10 mouse cellular contexts compared by ENCODE assay signal in genomic region chr16:33261584-33262061, GRCm38 (mm10). TPM values are rescaled to one million over a fixed set of nuclear protein-coding genes. Genes with fewer than 3 reads are reported as not detected.
DNase-seq lines count a peak whose midpoint lies in the region; ATAC-seq lines count a peak whose summit lies in the region.
"Had no signal": no experiment of that assay in that cellular context is flagged by ENCODE, and none has a peak within 500 bp of the region (broad histone marks: within the 10 kb centered on the region; RNA-seq: fewer than 3 reads in every experiment).

No protein-coding gene starts in this region.

- WGBS in heart, embryonic 16.5 days = 22% methylated on average over 2 of the region's 2 CpGs
- 86% methylated on average over 2 of the region's 2 CpGs for WGBS in neural tube, embryonic 15.5 days

- peak overlapping the region; percentile 26; the same call in 1 of the 2 replicates for H3K4me2 ChIP-seq in heart, embryonic 16.5 days (ENCODE audit: low read depth, low read length)
- no peak overlapping the region for H3K4me2 ChIP-seq in neural tube, embryonic 15.5 days
- H3K4me2 ChIP-seq: embryonic facial prominence, embryonic 13.5 days; hindbrain, embryonic 15.5 days had no signal

- intact Hi-C loops in heart, postnatal 25 days (cut with DNase I) = no loop called here

- no peak overlapping the region for H3K4me3 ChIP-seq in heart, embryonic 16.5 days (ENCODE audit: low read length)
- no peak overlapping the region for H3K4me3 ChIP-seq in neural tube, embryonic 15.5 days (replicated peaks)
- H3K4me3 ChIP-seq: embryonic facial prominence, embryonic 13.5 days; hindbrain, embryonic 15.5 days had no signal

- DNase-seq in heart, adult 18-20 months = peak; percentile 20 to 30
- DNase-seq in heart, postnatal 25 days (ENCODE audit: low spot score) = no peak
- peak; percentile 54 for DNase-seq in CD4-positive, CD25-positive, alpha-beta regulatory T cell, adult 2 months (ENCODE audit: low read depth, low spot score)
- DNase-seq in lung, postnatal 25 days (ENCODE audit: low spot score) = peak; percentile 25
- no peak for DNase-seq in layer of hippocampus, postnatal 14 days (ENCODE audit: low spot score in 2 of 2)

- no peaks in the 10 kb centered on the region for H3K27me3 ChIP-seq in heart, embryonic 16.5 days (ENCODE audit: control insufficient read depth, insufficient read depth, low read length)
- H3K27me3 ChIP-seq in neural tube, embryonic 15.5 days (replicated peaks) = no peaks in the 10 kb centered on the region
- H3K27me3 ChIP-seq: embryonic facial prominence, embryonic 13.5 days; hindbrain, embryonic 15.5 days had no signal

- peak overlapping the region; percentile 74 for H3K27ac ChIP-seq in heart, embryonic 16.5 days (ENCODE audit: low read length)
- no peak overlapping the region for H3K27ac ChIP-seq in neural tube, embryonic 15.5 days (replicated peaks)
- H3K27ac ChIP-seq: embryonic facial prominence, embryonic 13.5 days; hindbrain, embryonic 15.5 days had no signal

- H3K9ac ChIP-seq in heart, embryonic 16.5 days (ENCODE audit: low read length) = no peak overlapping the region
- H3K9ac ChIP-seq in neural tube, embryonic 15.5 days (replicated peaks) = no peak overlapping the region
- H3K9ac ChIP-seq: embryonic facial prominence, embryonic 13.5 days; hindbrain, embryonic 15.5 days had no signal

- peaks cover 29% of the 10 kb centered on the region for H3K4me1 ChIP-seq in heart, embryonic 16.5 days (ENCODE audit: control insufficient read depth, insufficient read depth, low read length)
- H3K4me1 ChIP-seq in neural tube, embryonic 15.5 days = no peaks in the 10 kb centered on the region; the same call in 1 of the 2 replicates
- H3K4me1 ChIP-seq: hindbrain, embryonic 15.5 days had no signal

- H3K36me3 ChIP-seq in heart, embryonic 16.5 days (ENCODE audit: control insufficient read depth, insufficient read depth) = peaks cover 23% of the 10 kb centered on the region
- peaks cover 23% of the 10 kb centered on the region for H3K36me3 ChIP-seq in neural tube, embryonic 15.5 days

- H3K9me3 ChIP-seq in heart, embryonic 16.5 days (replicated peaks; ENCODE audit: control insufficient read depth, low read length) = no peaks in the 10 kb centered on the region
- H3K9me3 ChIP-seq in neural tube, embryonic 15.5 days (replicated peaks) = no peaks in the 10 kb centered on the region
- H3K9me3 ChIP-seq: embryonic facial prominence, embryonic 13.5 days; hindbrain, embryonic 15.5 days had no signal

- peak; percentile 35; the same call in 1 of the 2 replicates for ATAC-seq in heart, embryonic 16.5 days (replicated peaks; ENCODE audit: extremely low read depth, insufficient read depth, low FRiP score)
- ATAC-seq in erythroblast, adult 5-6 weeks (replicated peaks; ENCODE audit: low FRiP score, poor library complexity, severe bottlenecking) = no peak
- ATAC-seq in neural tube, embryonic 15.5 days (ENCODE audit: low FRiP score) = no peak

RNA-seq across cellular contexts. Expression of gene Snx4, which starts 10.4 kb away (rescaled TPM):
- 10 to 100 TPM; 23.1 to 24.6 TPM for total RNA-seq in heart, adult 18-20 months (2021)
- 10 to 100 TPM; 24.0 to 25.6 TPM for total RNA-seq in heart, postnatal 25 days (2021)
- 75.4 and 88.7 TPM in 2 replicates for polyA plus RNA-seq in heart, embryonic 16.5 days (2015; fragmentation: Nextera tagmentation; extraction: Ambion mirVana)
- total RNA-seq in erythroblast, adult 5-6 weeks (2015; ENCODE audit: low replicate concordance) = 7.1 and 10.0 TPM in 2 replicates
- 15.3 and 15.6 TPM in 2 replicates for total RNA-seq in erythroblast, adult 5-6 weeks (2017; ENCODE audit: low replicate concordance)
- total RNA-seq in layer of hippocampus, postnatal 14 days (2021) = 10 to 100 TPM; 47.2 to 50.5 TPM
- polyA plus RNA-seq in neural tube, embryonic 15.5 days (2015; fragmentation: Nextera tagmentation; extraction: Ambion mirVana) = 80.6 and 84.2 TPM in 2 replicates

Comparison
In these comparisons a context has a peak if more than half of its experiments do, and no peak if none do; other contexts are left out.
1. DNase-seq: peak in heart, adult 18-20 months (2 of 2), CD4-positive, CD25-positive, alpha-beta regulatory T cell, adult 2 months (single experiment) and lung, postnatal 25 days (single experiment); none in heart, postnatal 25 days (single experiment) and layer of hippocampus, postnatal 14 days (0 of 2).